Mouse (Mus musculus) megakaryocyte, embryonic 14.5 days (primary cell): Measurements from ENCODE around the gene Rab37.

ENCODE experiments used
- FLI1 ChIP-seq: IDR thresholded peaks from 2 replicates; pipeline ENCODE4 v1.6.1; 2012; ENCODE audit warnings: low read length, inconsistent platforms, mixed read lengths
- GATA1 ChIP-seq: IDR thresholded peaks from 3 replicates; pipeline ENCODE4 v1.6.1; 2012; ENCODE audit warnings: mixed read lengths, low read length, inconsistent platforms, borderline replicate concordance

GRCm38 (mm10) chr11:115163568-115164150 is 72.4 kb downstream of the Rab37 start:
- TF ChIP-seq FLI1, result no peak
- no peak for TF ChIP-seq GATA1
